Comparison of ENCODE assay signal across 8 mouse cellular contexts in the genomic region with DNA sequence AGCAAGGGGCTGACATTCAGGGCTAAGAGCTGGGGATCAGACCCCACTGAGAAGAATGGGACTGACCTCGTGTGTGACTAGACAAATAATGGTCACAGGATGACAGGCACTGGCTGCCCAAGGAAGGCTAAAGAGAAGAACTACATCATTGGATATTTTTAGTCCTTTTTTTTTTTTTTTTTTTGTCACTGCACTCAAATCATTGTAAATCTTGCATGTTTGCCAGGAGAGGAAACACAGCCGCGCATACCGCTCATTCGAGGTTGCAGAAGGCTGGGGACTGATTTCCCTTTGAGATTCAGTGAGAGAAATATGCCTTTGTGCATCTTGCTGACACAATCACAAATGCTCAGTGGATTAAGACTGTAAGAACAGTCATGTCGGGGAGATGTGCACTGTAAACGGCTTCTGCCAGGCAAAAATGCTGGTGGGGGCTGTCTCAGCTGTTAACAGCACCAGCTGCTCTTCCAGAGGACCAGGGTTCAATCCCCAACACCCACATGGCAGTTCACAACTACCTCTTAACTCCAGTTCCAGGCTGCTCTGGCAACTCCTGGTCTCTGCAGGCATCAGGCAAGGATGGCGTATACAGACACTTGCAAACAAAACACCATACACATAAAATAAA. TPM values are rescaled to one million over a fixed set of nuclear protein-coding genes. Genes with fewer than 3 reads are reported as not detected.
DNase-seq lines count a peak whose midpoint lies in the region; ATAC-seq and TF ChIP-seq lines count a peak whose summit lies in the region.

No protein-coding gene starts in this region.

- ATAC-seq in liver, postnatal 0 days, result no peak

- no peak for TF ChIP-seq CTCF in liver, adult 2 months (IDR thresholded peaks at IDR 0.05; ENCODE audit: low read depth, low read length)
- TF ChIP-seq CTCF in liver, postnatal 0 days (IDR thresholded peaks at IDR 0.05; ENCODE audit: low read depth), result no peak

- H3K4me1 ChIP-seq in liver, adult 2 months (ENCODE audit: control insufficient read depth, insufficient read depth, low read length), result peaks cover 46% of the 10 kb centered on the region
- H3K4me1 ChIP-seq in liver, postnatal 0 days (ENCODE audit: insufficient read depth), result peaks cover 57% of the 10 kb centered on the region

- peak overlapping the region; percentile 8; the same call in 1 of the 2 replicates for H3K9ac ChIP-seq in liver, adult 2 months (ENCODE audit: low read depth, low read length)
- H3K9ac ChIP-seq in liver, postnatal 0 days (replicated peaks), result no peak overlapping the region

- peak overlapping the region; percentile 36 for H3K27ac ChIP-seq in liver, adult 2 months (replicated peaks; ENCODE audit: insufficient read depth, low read depth, low read length)
- peak overlapping the region; percentile 55; the same call in 1 of the 2 replicates for H3K27ac ChIP-seq in liver, postnatal 0 days (ENCODE audit: low read depth)

- no peak overlapping the region for H3K4me3 ChIP-seq in liver, adult 2 months (ENCODE audit: insufficient read depth, low read depth, low read length)
- peak overlapping the region; percentile 4; the same call in 1 of the 2 replicates for H3K4me3 ChIP-seq in liver, postnatal 0 days (ENCODE audit: low read depth, low read length)

- TF ChIP-seq EP300 in liver, postnatal 0 days (IDR thresholded peaks at IDR 0.05; ENCODE audit: low read depth), result no peak

- no peak for TF ChIP-seq POLR2A in liver, adult 2 months (IDR thresholded peaks at IDR 0.05; ENCODE audit: extremely low read depth, insufficient read depth, low read length)

- intact Hi-C loops in heart, postnatal 10 days (cut with DNase I), result no loop called here

- no peak for DNase-seq in liver, adult 2 months (ENCODE audit: extremely low read depth, low read depth, low spot score)
- no peak for DNase-seq in liver
- peak; percentile 54 for DNase-seq in brain, embryonic 18.5 days (ENCODE audit: low read depth, low spot score)
- DNase-seq in heart, postnatal 10 days, result peak; percentile 52 to 64
- DNase-seq in liver, postnatal 0 days, result no peak
- DNase-seq in ovary, postnatal 36 days (ENCODE audit: low spot score), result no peak
- DNase-seq in cerebellum, postnatal 36 days, result no peak
- DNase-seq in cerebellum, postnatal 14 days, result no peak

- no peaks in the 10 kb centered on the region for H3K36me3 ChIP-seq in liver, adult 2 months (ENCODE audit: control insufficient read depth, insufficient read depth, low read length)
- H3K36me3 ChIP-seq in liver, postnatal 0 days (replicated peaks; ENCODE audit: insufficient read depth, low read length), result no peaks in the 10 kb centered on the region

- no peaks in the 10 kb centered on the region for H3K9me3 ChIP-seq in liver, postnatal 0 days (ENCODE audit: low read length)

- H3K4me2 ChIP-seq in liver, postnatal 0 days (ENCODE audit: low read depth, low read length), result peak overlapping the region; percentile 27

- peaks cover 53% of the 10 kb centered on the region for H3K79me2 ChIP-seq in liver, adult 2 months (ENCODE audit: control insufficient read depth, insufficient read depth, low read length)

- no peaks in the 10 kb centered on the region for H3K27me3 ChIP-seq in liver, adult 2 months (ENCODE audit: control insufficient read depth, insufficient read depth, low read length)
- no peaks in the 10 kb centered on the region for H3K27me3 ChIP-seq in liver, postnatal 0 days (ENCODE audit: insufficient read depth, low read length)

- WGBS in liver, adult 2 months, result 17% methylated on average over 8 of the region's 8 CpGs
- WGBS in liver, postnatal 0 days (ENCODE audit: insufficient replicate concordance), result 28% methylated on average over 8 of the region's 8 CpGs

RNA-seq across cellular contexts. Expression of a gene that starts 4.5 kb away (rescaled TPM):
- total RNA-seq in liver, adult 2 months (2014; rRNA removed), result 13.4 and 18.7 TPM in 2 replicates
- 20.0 and 22.2 TPM in 2 replicates for polyA plus RNA-seq in liver, adult 2 months (2012; rRNA removed)
- total RNA-seq in heart, postnatal 10 days (2021), result 100 to 1,000 TPM in 1 of 2 experiments, 10 to 100 TPM in 1; 98.8 to 116 TPM
- 16.4 and 16.6 TPM in 2 replicates for polyA plus RNA-seq in liver, postnatal 0 days (2015; fragmentation: Nextera tagmentation; extraction: Ambion mirVana)

Comparison
In these comparisons a context has a peak if more than half of its experiments do, and no peak if none do; other contexts are left out.
1. DNase-seq: peak in brain, embryonic 18.5 days (single experiment) and heart, postnatal 10 days (2 of 2); none in liver, adult 2 months (single experiment), liver (single experiment), liver, postnatal 0 days (single experiment), ovary, postnatal 36 days (single experiment), cerebellum, postnatal 36 days (0 of 2) and cerebellum, postnatal 14 days (0 of 2).